Mouse (Mus musculus): ENCODE measurements at regions not wholly inside any gene's neighbourhood (a gene's known extent, or its start where the extent isn't known, plus 50 kb on each side); places are given as distances from the start of the nearest gene placed in this dataset.

- H3K9me3 ChIP-seq (replicated peaks; ENCODE audit: insufficient read depth, low read length): no peaks in the 10 kb centered on the region
- no peak for DNase-seq (ENCODE audit: low read depth, low spot score)
- H3K79me2 ChIP-seq (ENCODE audit: control insufficient read depth, insufficient read depth, low read length, poor library complexity): no peaks in the 10 kb centered on the region
- no peak overlapping the region for H3K4me3 ChIP-seq (ENCODE audit: control insufficient read depth in 1 of 2, insufficient read depth in 1 of 2, low read depth in 2 of 2, low read length in 2 of 2)
- no peaks in the 10 kb centered on the region for H3K36me3 ChIP-seq (ENCODE audit: control insufficient read depth in 1 of 2, insufficient read depth in 2 of 2, low read length in 2 of 2)
- H3K4me1 ChIP-seq (ENCODE audit: control insufficient read depth in 1 of 2, insufficient read depth in 2 of 2, low read length in 2 of 2): no peaks in the 10 kb centered on the region
- H3K27me3 ChIP-seq (ENCODE audit: control insufficient read depth in 1 of 2, insufficient read depth in 2 of 2, low read length in 2 of 2): no peaks in the 10 kb centered on the region
- no peak overlapping the region for H3K27ac ChIP-seq (ENCODE audit: control insufficient read depth, low read depth, low read length)
- TF ChIP-seq POLR2AphosphoS2 (IDR thresholded peaks at IDR 0.05; ENCODE audit: low read length) (no peak), ZMIZ1 (IDR thresholded peaks at IDR 0.05; ENCODE audit: low read depth, low read length) (no peak), EP300 (IDR thresholded peaks at IDR 0.05; ENCODE audit: low read depth in 1 of 2, low read length in 2 of 2) (no peak), MEF2A (IDR thresholded peaks at IDR 0.05; ENCODE audit: extremely low read depth, insufficient replicate concordance, low read depth, low read length, poor library complexity, severe bottlenecking) (no peak), KAT2A (conservative IDR thresholded peaks at IDR 0.05; ENCODE audit: low read depth, low read length) (no peak), NRF1 (IDR thresholded peaks at IDR 0.05; ENCODE audit: insufficient read depth, low read depth, low read length, poor library complexity, severe bottlenecking) (no peak), TCF12 (IDR thresholded peaks at IDR 0.05; ENCODE audit: low read depth, low read length) (no peak), MYB (IDR thresholded peaks at IDR 0.05; ENCODE audit: low read depth, low read length) (no peak), USF1 (IDR thresholded peaks at IDR 0.05; ENCODE audit: low read depth, low read length) (no peak), MAX (IDR thresholded peaks at IDR 0.05; ENCODE audit: low read length) (no peak), TBP (IDR thresholded peaks at IDR 0.05; ENCODE audit: low read depth, low read length) (no peak), MAFK (IDR thresholded peaks at IDR 0.05; ENCODE audit: borderline replicate concordance, low read depth, low read length) (no peak), CTCF (IDR thresholded peaks at IDR 0.05 in 2 of 3, conservative IDR thresholded peaks at IDR 0.05 in 1 of 3; ENCODE audit: control insufficient read depth in 1 of 3, insufficient read depth in 1 of 3, low read depth in 2 of 3, low read length in 3 of 3, poor library complexity in 1 of 3, severe bottlenecking in 1 of 3) (no peak), HCFC1 (IDR thresholded peaks at IDR 0.05; ENCODE audit: low read depth, low read length) (no peak), ELF1 (IDR thresholded peaks at IDR 0.05; ENCODE audit: low read depth, low read length) (no peak), ZNF384 (IDR thresholded peaks at IDR 0.05; ENCODE audit: low read depth, low read length) (no peak), ZKSCAN1 (IDR thresholded peaks at IDR 0.05; ENCODE audit: low read depth, low read length) (no peak), ETS1 (IDR thresholded peaks at IDR 0.05; ENCODE audit: low read depth, low read length) (no peak)
- no peak overlapping the region for H3K9ac ChIP-seq (ENCODE audit: control insufficient read depth, low read depth, low read length, poor library complexity, severe bottlenecking)
Observed at GRCm38 (mm10) chr17:69821473-69821872, 147.4 kb upstream of the Dlgap1 start.

- Histone ChIP-seq H3K79me2 (ENCODE audit: control insufficient read depth, insufficient read depth, low read length, poor library complexity) (no peaks in the 10 kb centered on the region), H3K9me3 (replicated peaks; ENCODE audit: insufficient read depth, low read length) (no peaks in the 10 kb centered on the region), H3K36me3 (ENCODE audit: control insufficient read depth in 1 of 2, insufficient read depth in 2 of 2, low read length in 2 of 2) (no peaks in the 10 kb centered on the region), H3K4me1 (ENCODE audit: control insufficient read depth in 1 of 2, insufficient read depth in 2 of 2, low read length in 2 of 2) (no peaks in the 10 kb centered on the region), H3K27ac (ENCODE audit: control insufficient read depth, low read depth, low read length) (no peak overlapping the region), H3K4me3 (ENCODE audit: control insufficient read depth in 1 of 2, insufficient read depth in 1 of 2, low read depth in 2 of 2, low read length in 2 of 2) (no peak overlapping the region), H3K27me3 (ENCODE audit: control insufficient read depth in 1 of 2, insufficient read depth in 2 of 2, low read length in 2 of 2) (no peaks in the 10 kb centered on the region), H3K9ac (ENCODE audit: control insufficient read depth, low read depth, low read length, poor library complexity, severe bottlenecking) (no peak overlapping the region)
- no peak for DNase-seq (ENCODE audit: low read depth, low spot score)
- TF ChIP-seq MYB (IDR thresholded peaks at IDR 0.05; ENCODE audit: low read depth, low read length): no peak
- no peak for TF ChIP-seq TCF12 (IDR thresholded peaks at IDR 0.05; ENCODE audit: low read depth, low read length)
- no peak for TF ChIP-seq NRF1 (IDR thresholded peaks at IDR 0.05; ENCODE audit: insufficient read depth, low read depth, low read length, poor library complexity, severe bottlenecking)
- no peak for TF ChIP-seq JUND (IDR thresholded peaks at IDR 0.05; ENCODE audit: low read depth, low read length)
- TF ChIP-seq TBP (IDR thresholded peaks at IDR 0.05; ENCODE audit: low read depth, low read length): no peak
- TF ChIP-seq UBTF (IDR thresholded peaks at IDR 0.05; ENCODE audit: borderline replicate concordance, insufficient read depth, low read depth, low read length): no peak
- TF ChIP-seq GABPA (IDR thresholded peaks at IDR 0.05; ENCODE audit: low read depth, low read length): no peak
- no peak for TF ChIP-seq ETS1 (IDR thresholded peaks at IDR 0.05; ENCODE audit: low read depth, low read length)
- no peak for TF ChIP-seq MAX (IDR thresholded peaks at IDR 0.05; ENCODE audit: low read length)
- no peak for TF ChIP-seq MXI1 (IDR thresholded peaks at IDR 0.05; ENCODE audit: low read depth, low read length)
- no peak for TF ChIP-seq SIN3A (IDR thresholded peaks at IDR 0.05; ENCODE audit: low read length)
Observed at GRCm38 (mm10) chr17:69821901-69822300, 147.0 kb upstream of the Dlgap1 start.
